Mouse (Mus musculus): Measurements from ENCODE around the gene Myh10.
A peak's percentile ranks its signal among the peaks of the same experiment; 100 is the strongest.

The Myh10 gene

GRCm38 (mm10) chr11:68691321-68692009 is at the start of gene Myh10:
TSS of gene Myh10 (plus strand) at chr11:68691559.
- peak; percentile 98 for DNase-seq (ENCODE audit: extremely low spot score)

- DNase-seq (ENCODE audit: extremely low spot score), result no peak
Observed at GRCm38 (mm10) chr11:68644781-68645180, 46.6 kb upstream of the Myh10 start.

- no peak for DNase-seq (ENCODE audit: extremely low spot score)
Observed at GRCm38 (mm10) chr11:68647808-68648207, 43.6 kb upstream of the Myh10 start.

- no peak for DNase-seq (ENCODE audit: extremely low spot score)
Observed at GRCm38 (mm10) chr11:68648385-68649148, 42.8 kb upstream of the Myh10 start.

GRCm38 (mm10) chr11:68651518-68651917 is 39.8 kb upstream of the Myh10 start:
- DNase-seq (ENCODE audit: extremely low spot score), result no peak

GRCm38 (mm10) chr11:68655524-68655923 is 35.8 kb upstream of the Myh10 start:
- no peak for DNase-seq (ENCODE audit: extremely low spot score)

- DNase-seq (ENCODE audit: extremely low spot score), result no peak
Observed at GRCm38 (mm10) chr11:68656887-68657685, 34.3 kb upstream of the Myh10 start.

- no peak for DNase-seq (ENCODE audit: extremely low spot score)
Observed at GRCm38 (mm10) chr11:68657811-68658210, 33.5 kb upstream of the Myh10 start.

- DNase-seq (ENCODE audit: extremely low spot score), result no peak
Observed at GRCm38 (mm10) chr11:68665331-68665730, 26.0 kb upstream of the Myh10 start.

- no peak for DNase-seq (ENCODE audit: extremely low spot score)
Observed at GRCm38 (mm10) chr11:68666210-68666609, 25.1 kb upstream of the Myh10 start.

- DNase-seq (ENCODE audit: extremely low spot score), result no peak
Observed at GRCm38 (mm10) chr11:68672270-68672970, 18.9 kb upstream of the Myh10 start.

GRCm38 (mm10) chr11:68674071-68674470 is 17.3 kb upstream of the Myh10 start:
- DNase-seq (ENCODE audit: extremely low spot score), result no peak

GRCm38 (mm10) chr11:68674643-68675042 is 16.7 kb upstream of the Myh10 start:
- DNase-seq (ENCODE audit: extremely low spot score), result no peak

GRCm38 (mm10) chr11:68675274-68675673 is 16.1 kb upstream of the Myh10 start:
- DNase-seq (ENCODE audit: extremely low spot score), result no peak

GRCm38 (mm10) chr11:68681254-68681839 is 10.0 kb upstream of the Myh10 start:
- no peak for DNase-seq (ENCODE audit: extremely low spot score)

GRCm38 (mm10) chr11:68682136-68682806 is 9.1 kb upstream of the Myh10 start:
- no peak for DNase-seq (ENCODE audit: extremely low spot score)

GRCm38 (mm10) chr11:68686001-68686400 is 5.4 kb upstream of the Myh10 start:
- DNase-seq (ENCODE audit: extremely low spot score), result no peak

GRCm38 (mm10) chr11:68689304-68689703 is 2.1 kb upstream of the Myh10 start:
- DNase-seq (ENCODE audit: extremely low spot score), result no peak

GRCm38 (mm10) chr11:68690465-68690864 is 894 bp upstream of the Myh10 start:
- no peak for DNase-seq (ENCODE audit: extremely low spot score)

GRCm38 (mm10) chr11:68692010-68692692 is 792 bp downstream of the Myh10 start:
- no peak for DNase-seq (ENCODE audit: extremely low spot score)
